Mouse (Mus musculus) stomach, postnatal 0 days (tissue): ENCODE data around the gene Kif5c. TPM values are rescaled to one million over a fixed set of nuclear protein-coding genes. Genes with fewer than 3 reads are reported as not detected.

Source experiments
- ATAC-seq: fragments of 200-750 bp; cut with Nextera tagmentation; 2 replicates; pipeline ENCODE4 v1.8.0; 2017; ENCODE audit not compliant: low FRiP score, low TSS enrichment
- DNase-seq: peaks from one replicate; pipeline ENCODE4 v3.0.0-alpha.2; 2016; ENCODE audit warnings: low spot score
- H3K27ac ChIP-seq: fragments of 300-500 bp; sonication (generic); replicated peaks from 2 replicates; pipeline ENCODE4 v1.5.1; 2014; ENCODE audit warnings: mild to moderate bottlenecking, control low read depth
- H3K27me3 ChIP-seq: fragments of 300-500 bp; sonication (generic); 2 replicates; pipeline ENCODE4 v1.6.1; 2014; ENCODE audit warnings: low read length; ENCODE audit not compliant: control insufficient read depth, insufficient read depth
- H3K36me3 ChIP-seq: fragments of 300-500 bp; sonication (generic); 2 replicates; pipeline ENCODE4 v1.6.1; 2014; ENCODE audit warnings: low read length, mixed read lengths; ENCODE audit not compliant: control insufficient read depth, insufficient read depth
- H3K4me1 ChIP-seq: fragments of 300-500 bp; sonication (generic); replicated peaks from 2 replicates; pipeline ENCODE4 v1.6.1; 2014; ENCODE audit warnings: antibody characterized with exemption; ENCODE audit not compliant: control insufficient read depth, insufficient read depth
- H3K4me2 ChIP-seq: fragments of 300-500 bp; sonication (generic); replicated peaks from 2 replicates; pipeline ENCODE4 v1.6.1; 2014; ENCODE audit warnings: low read depth, mild to moderate bottlenecking, control low read depth, moderate library complexity
- H3K4me3 ChIP-seq: fragments of 300-500 bp; sonication (generic); 2 replicates; pipeline ENCODE4 v1.5.1; 2014; ENCODE audit warnings: low read depth, low read length, control low read depth
- H3K9ac ChIP-seq: fragments of 300-500 bp; sonication (generic); 2 replicates; pipeline ENCODE4 v1.6.1; 2014; ENCODE audit warnings: mild to moderate bottlenecking, low read length, control low read depth, mixed read lengths
- H3K9me3 ChIP-seq: fragments of 300-500 bp; sonication (generic); 2 replicates; pipeline ENCODE4 v1.6.1; 2016; ENCODE audit warnings: low read length; ENCODE audit not compliant: control insufficient read depth
- CTCF ChIP-seq: IDR thresholded peaks from 2 replicates; pipeline ENCODE4 v1.5.1; 2016; ENCODE audit warnings: antibody characterized with exemption, low read depth, mild to moderate bottlenecking, moderate library complexity
- EP300 ChIP-seq: optimal IDR thresholded peaks from 2 replicates; pipeline ENCODE3; 2016; ENCODE audit warnings: antibody characterized with exemption
- WGBS: fragments of 180-500 bp; shearing (Covaris S2); extraction: QIAGEN DNeasy Blood & Tissue Kit; methylation state at CpG from one replicate; pipeline ENCODE4 v1.1.7; 2014; 5-methylcytosine and 5-hydroxymethylcytosine counted together
- polyA plus RNA-seq: library from polyadenylated mRNA; unstranded; fragments of >200 nt; fragmentation: Nextera tagmentation; extraction: Ambion mirVana; gene quantifications from 2 replicates; pipeline ENCODE4 v1.2.1, GENCODE M21; 2015

The Kif5c gene
- polyA plus RNA-seq, 1 experiment from 2014 or later = 2.8 TPM

DNA sequence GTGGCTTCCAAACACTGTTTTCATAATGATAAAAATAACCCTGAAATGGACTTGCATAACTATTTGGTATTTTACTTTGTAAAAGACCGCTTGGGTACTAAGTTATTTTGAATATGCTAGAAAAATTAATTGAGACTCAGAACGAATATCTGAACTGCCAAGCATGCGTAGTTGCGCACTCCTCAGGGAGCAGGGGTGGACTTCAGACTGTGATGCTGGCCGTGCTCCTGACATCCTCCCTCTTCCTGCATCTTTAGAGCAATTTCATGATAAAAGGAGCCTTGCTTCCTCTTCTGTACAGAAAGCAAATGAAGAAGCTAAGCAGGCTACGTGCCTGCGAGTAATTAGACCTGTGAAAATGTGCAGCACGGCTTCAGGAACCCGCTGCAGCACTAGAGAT, 101.2 kb downstream of the Kif5c start:
- H3K4me3 ChIP-seq = no peak overlapping the region
- DNase-seq (no peak), ATAC-seq (no peak)
- no peaks in the 10 kb centered on the region for H3K27me3 ChIP-seq
- no peak overlapping the region for H3K27ac ChIP-seq
- no peaks in the 10 kb centered on the region for H3K4me1 ChIP-seq
- H3K9ac ChIP-seq = no peak overlapping the region
- H3K36me3 ChIP-seq = no peaks in the 10 kb centered on the region
- WGBS = 31% methylated on average over 9 of the region's 9 CpGs
- H3K4me2 ChIP-seq = no peak overlapping the region
- H3K9me3 ChIP-seq = no peaks in the 10 kb centered on the region
- TF ChIP-seq EP300 (no peak), CTCF (no peak)

DNA sequence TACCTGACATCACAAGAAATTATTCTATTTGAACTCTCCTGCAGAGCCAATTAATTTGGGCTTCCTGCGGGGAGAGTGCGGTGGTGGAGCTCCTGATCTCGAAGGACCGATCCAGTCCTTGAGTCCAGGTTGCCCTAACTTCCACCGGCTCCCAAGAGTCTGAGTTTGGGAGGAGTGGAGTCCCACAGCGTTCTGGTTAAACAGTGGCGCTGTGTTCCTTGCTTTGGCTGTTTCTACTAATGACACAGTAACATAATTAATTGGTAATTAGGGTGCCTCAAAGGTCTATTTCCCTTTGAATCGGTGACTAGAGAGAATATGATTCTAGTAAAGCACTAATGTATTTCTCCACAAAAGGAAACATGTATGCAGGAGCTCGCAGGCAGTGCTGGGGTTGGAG, 103.2 kb downstream of the Kif5c start:
- no peaks in the 10 kb centered on the region for H3K4me1 ChIP-seq
- H3K27me3 ChIP-seq = no peaks in the 10 kb centered on the region
- TF ChIP-seq EP300 (no peak), CTCF (no peak)
- 64% methylated on average over 9 of the region's 9 CpGs for WGBS
- H3K4me3 ChIP-seq = no peak overlapping the region
- no peak for ATAC-seq
- H3K4me2 ChIP-seq = no peak overlapping the region
- H3K36me3 ChIP-seq = no peaks in the 10 kb centered on the region
- no peak overlapping the region for H3K9ac ChIP-seq
- no peak for DNase-seq
- no peaks in the 10 kb centered on the region for H3K9me3 ChIP-seq
- H3K27ac ChIP-seq = no peak overlapping the region

DNA sequence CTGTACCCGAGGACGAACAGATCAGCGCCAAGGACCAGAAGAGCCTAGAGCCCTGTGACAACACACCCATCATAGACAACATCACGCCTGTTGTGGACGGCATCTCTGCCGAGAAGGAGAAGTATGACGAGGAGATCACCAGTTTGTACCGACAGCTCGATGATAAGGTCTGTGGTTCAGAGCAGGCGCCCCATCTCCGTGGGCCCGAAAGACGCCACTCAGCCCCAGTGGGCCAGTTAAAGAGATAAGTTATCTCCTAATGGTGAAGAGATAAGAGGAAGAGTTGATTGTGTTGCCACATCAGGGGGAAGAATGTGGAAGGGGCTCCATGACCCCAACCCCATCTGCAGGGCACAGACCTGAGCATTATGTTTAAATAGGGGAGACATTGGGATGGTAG, 103.9 kb downstream of the Kif5c start:
- TF ChIP-seq CTCF = no peak
- TF ChIP-seq EP300 = no peak
- Histone ChIP-seq H3K4me3 (no peak overlapping the region), H3K36me3 (no peaks in the 10 kb centered on the region), H3K27ac (no peak overlapping the region), H3K27me3 (no peaks in the 10 kb centered on the region), H3K9ac (no peak overlapping the region), H3K4me1 (no peaks in the 10 kb centered on the region), H3K4me2 (no peak overlapping the region), H3K9me3 (no peaks in the 10 kb centered on the region)
- DNase-seq = no peak
- 79% methylated on average over 13 of the region's 13 CpGs for WGBS
- ATAC-seq = no peak

DNA sequence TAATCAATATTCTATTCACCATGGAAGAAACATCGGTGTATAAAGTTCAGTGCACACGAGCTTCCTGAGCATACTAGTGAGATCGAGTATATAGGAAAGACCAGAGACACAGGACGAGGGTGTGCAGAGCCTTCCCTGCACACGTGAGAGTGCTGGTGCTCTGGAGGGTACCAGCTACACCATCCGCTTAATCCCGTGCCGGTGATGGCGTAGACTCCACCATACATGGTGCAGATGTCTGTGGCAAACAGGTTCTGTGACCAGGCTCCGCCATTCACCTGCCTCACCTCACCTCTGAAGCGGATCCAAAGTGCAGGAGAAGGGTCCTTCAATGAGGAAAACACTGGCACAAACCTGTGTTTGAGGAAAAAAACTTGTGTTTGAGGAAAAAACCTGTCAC, 107.6 kb downstream of the Kif5c start:
- ATAC-seq = no peak
- 85% methylated on average over 11 of the region's 11 CpGs for WGBS
- TF ChIP-seq EP300 (no peak), CTCF (no peak)
- no peaks in the 10 kb centered on the region for H3K9me3 ChIP-seq
- H3K9ac ChIP-seq = no peak overlapping the region
- H3K27me3 ChIP-seq = no peaks in the 10 kb centered on the region
- H3K4me2 ChIP-seq = no peak overlapping the region
- no peaks in the 10 kb centered on the region for H3K36me3 ChIP-seq
- no peak overlapping the region for H3K4me3 ChIP-seq
- no peak for DNase-seq
- no peak overlapping the region for H3K27ac ChIP-seq
- no peaks in the 10 kb centered on the region for H3K4me1 ChIP-seq

GRCm38 (mm10) chr2:49727199-49727598, 108.1 kb downstream of the Kif5c start:
- no peaks in the 10 kb centered on the region for H3K27me3 ChIP-seq
- peak; percentile 68 for DNase-seq
- WGBS = 3% methylated on average over 7 of the region's 7 CpGs

DNA sequence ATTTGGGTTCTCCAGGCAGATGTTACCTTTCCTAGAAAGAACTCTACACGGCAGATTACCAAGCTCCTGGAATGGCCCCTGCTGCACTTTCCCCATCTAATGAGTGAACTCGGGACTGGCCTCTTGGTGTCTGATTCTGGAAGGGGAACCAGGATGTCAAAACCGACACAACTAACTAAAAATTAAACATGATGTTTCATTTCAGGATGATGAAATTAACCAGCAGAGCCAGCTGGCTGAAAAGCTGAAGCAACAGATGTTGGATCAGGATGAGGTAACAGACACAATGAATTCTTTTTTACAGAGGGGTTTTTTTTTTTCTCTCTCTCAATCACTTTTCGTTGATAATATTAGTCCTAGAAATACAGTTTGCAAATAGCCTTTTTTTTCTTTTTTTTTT, 108.6 kb downstream of the Kif5c start:
- H3K4me1 ChIP-seq = no peaks in the 10 kb centered on the region
- H3K9me3 ChIP-seq = no peaks in the 10 kb centered on the region
- TF ChIP-seq CTCF = no peak
- TF ChIP-seq EP300 = no peak
- no peak for DNase-seq
- no peak overlapping the region for H3K27ac ChIP-seq
- H3K27me3 ChIP-seq = no peaks in the 10 kb centered on the region
- no peak overlapping the region for H3K4me3 ChIP-seq
- WGBS = 43% methylated on average over 4 of the region's 4 CpGs
- peak overlapping the region; percentile 42 for H3K4me2 ChIP-seq
- no peaks in the 10 kb centered on the region for H3K36me3 ChIP-seq
- ATAC-seq = no peak; the same call in 1 of the 2 replicates
- H3K9ac ChIP-seq = no peak overlapping the region

More at GRCm38 (mm10) chr2:49727199-49727598, 108.1 kb downstream of the Kif5c start:
- Histone ChIP-seq H3K9ac (no peak overlapping the region), H3K4me1 (no peaks in the 10 kb centered on the region), H3K9me3 (no peaks in the 10 kb centered on the region), H3K27ac (no peak overlapping the region), H3K4me3 (no peak overlapping the region), H3K4me2 (peak overlapping the region; percentile 42), H3K36me3 (no peaks in the 10 kb centered on the region)
- peak; percentile 93 for ATAC-seq
- no peak for TF ChIP-seq EP300
- peak; percentile 94 for TF ChIP-seq CTCF
